Mouse (Mus musculus): Measurements from ENCODE around the gene Shisa5.

Shisa5 gene

GRCm38 (mm10) chr9:109093786-109094552 lies 55.6 kb downstream of the Shisa5 start:
- DNase-seq = peak; percentile 67

GRCm38 (mm10) chr9:109094553-109095136 lies 56.3 kb downstream of the Shisa5 start:
- peak; percentile 54 for DNase-seq

- DNase-seq = peak; percentile 86
These were observed 57.0 kb downstream of the Shisa5 start, which contains the start of gene Plxnb1 for GRCm38 (mm10) chr9:109095137-109095982. Gene Plxnb1, plus strand, starts transcription at chr9:109095389.

GRCm38 (mm10) chr9:109096251-109096661 lies 57.9 kb downstream of the Shisa5 start:
- DNase-seq = no peak

GRCm38 (mm10) chr9:109096856-109097255 lies 58.5 kb downstream of the Shisa5 start:
- no peak for DNase-seq

GRCm38 (mm10) chr9:109097291-109097690 lies 58.9 kb downstream of the Shisa5 start:
- no peak for DNase-seq

GRCm38 (mm10) chr9:109097831-109098230 lies 59.5 kb downstream of the Shisa5 start:
- peak; percentile 61 for DNase-seq

- DNase-seq = no peak
These were observed 60.0 kb downstream of the Shisa5 start for GRCm38 (mm10) chr9:109098366-109098765.

GRCm38 (mm10) chr9:109098969-109099368 lies 60.6 kb downstream of the Shisa5 start:
- peak; percentile 90 for DNase-seq

GRCm38 (mm10) chr9:109100307-109100928 lies 62.1 kb downstream of the Shisa5 start:
- no peak for DNase-seq

GRCm38 (mm10) chr9:109101933-109102445 lies 63.6 kb downstream of the Shisa5 start:
- no peak for DNase-seq

GRCm38 (mm10) chr9:109102541-109102940 lies 64.2 kb downstream of the Shisa5 start:
- no peak for DNase-seq

- DNase-seq = no peak
These were observed 64.9 kb downstream of the Shisa5 start for GRCm38 (mm10) chr9:109103250-109103649.

- no peak for DNase-seq
These were observed 65.7 kb downstream of the Shisa5 start for GRCm38 (mm10) chr9:109104083-109104482.

GRCm38 (mm10) chr9:109105011-109105410 lies 66.6 kb downstream of the Shisa5 start:
- peak; percentile 43 for DNase-seq

GRCm38 (mm10) chr9:109105648-109106047 lies 67.3 kb downstream of the Shisa5 start:
- DNase-seq = no peak

- DNase-seq = no peak
These were observed 69.0 kb downstream of the Shisa5 start for GRCm38 (mm10) chr9:109107341-109107740.
